Mouse (Mus musculus) retina, adult 2 months (tissue): ENCODE measurements around the gene Ostm1.

Experiments used
- DNase-seq: peaks from one replicate; pipeline ENCODE4 v3.0.0-alpha.2; 2012; ENCODE audit warnings: low read depth, low spot score

Ostm1 gene

DNA sequence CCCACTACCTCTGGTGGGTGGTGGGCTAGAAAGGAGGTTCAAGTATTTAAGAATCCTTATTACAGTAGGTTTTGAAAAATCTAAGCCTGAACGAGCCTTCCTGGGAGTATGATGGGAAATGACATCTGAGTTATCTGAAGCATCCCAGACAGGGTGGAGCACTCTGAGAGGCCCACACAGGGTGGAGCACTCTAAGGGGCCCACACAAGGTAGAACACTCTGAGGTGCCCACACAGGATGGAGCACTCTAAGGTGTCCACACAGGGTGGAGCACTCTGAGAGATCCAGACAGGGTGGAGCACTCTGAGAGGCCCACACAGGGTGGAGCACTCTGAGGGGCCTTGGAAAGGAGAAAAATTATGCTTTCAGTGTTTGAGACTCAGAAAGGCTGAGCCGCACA, 42.3 kb downstream of the Ostm1 start:
- DNase-seq, result no peak

DNA sequence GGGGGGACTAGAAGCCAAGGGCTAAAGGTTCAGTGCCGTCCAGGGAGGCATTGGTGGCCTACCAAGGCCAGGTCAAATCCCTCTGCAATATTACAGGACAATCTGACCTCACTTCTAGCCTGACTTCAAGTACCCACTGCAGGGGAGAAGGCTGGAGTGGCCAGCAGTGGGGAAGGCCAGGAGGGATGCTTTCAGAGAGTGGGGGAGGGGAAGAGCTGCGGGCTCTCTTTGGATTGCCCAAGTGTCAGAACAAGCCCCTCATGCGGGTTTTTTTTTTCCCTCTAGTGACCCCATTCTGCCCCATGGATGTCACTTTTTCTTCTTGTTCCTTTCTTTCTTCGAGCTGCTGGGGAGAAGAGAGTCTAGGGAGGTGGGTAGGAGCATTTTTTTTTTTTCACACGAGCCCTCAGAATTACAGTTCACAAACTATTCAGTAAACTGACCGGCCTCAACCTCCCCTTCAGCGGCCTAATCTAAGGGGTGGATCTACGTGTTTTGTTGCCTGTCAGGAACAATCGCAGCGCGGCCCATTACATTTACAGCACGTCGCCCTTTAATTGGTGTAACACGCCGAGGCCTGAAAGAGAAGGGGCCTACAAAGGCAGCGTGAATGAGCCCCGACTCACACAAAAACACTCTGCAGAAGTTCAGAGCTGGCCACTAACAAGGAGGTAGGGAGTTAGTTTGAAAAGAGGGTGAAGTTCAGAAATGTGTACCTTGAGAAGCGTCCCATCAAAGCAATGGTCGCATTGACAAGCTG, 47.2 kb downstream of the Ostm1 start:
- DNase-seq, result no peak

DNA sequence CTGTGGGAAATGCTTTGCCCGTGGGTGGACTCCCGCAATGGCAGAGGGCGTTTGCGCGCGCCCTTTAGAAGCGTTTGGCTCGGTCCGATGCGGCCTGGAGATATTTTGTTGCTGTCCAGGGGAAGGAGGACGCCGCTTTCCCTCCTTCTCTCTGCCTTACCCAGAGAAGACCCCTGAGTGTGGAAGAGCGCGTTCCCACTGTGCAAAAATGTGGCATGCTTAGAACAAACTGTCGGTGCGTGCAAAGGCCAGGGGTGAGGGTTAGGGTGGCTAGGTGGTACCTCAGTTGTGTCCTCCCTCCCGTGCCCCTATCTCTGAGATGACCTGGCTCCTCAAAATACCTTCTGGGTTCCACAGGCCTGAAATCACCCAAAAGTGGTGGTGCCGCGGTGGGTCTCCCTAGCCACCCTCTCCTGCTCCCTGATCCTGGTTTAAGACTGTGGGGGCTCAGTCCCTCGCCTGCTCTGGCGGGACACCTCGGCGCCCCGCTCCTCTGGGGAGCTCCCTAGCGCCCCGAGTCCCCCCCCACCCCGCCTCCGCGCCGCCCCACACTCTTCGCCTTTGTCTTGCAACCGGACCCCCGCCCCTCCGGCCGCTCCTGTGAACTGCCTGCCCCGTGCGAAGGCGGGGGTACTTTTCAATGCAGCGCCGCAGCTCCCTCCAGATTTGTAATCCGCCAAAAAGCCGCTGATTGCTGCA, 48.3 kb downstream of the Ostm1 start:
- DNase-seq, result no peak

DNA sequence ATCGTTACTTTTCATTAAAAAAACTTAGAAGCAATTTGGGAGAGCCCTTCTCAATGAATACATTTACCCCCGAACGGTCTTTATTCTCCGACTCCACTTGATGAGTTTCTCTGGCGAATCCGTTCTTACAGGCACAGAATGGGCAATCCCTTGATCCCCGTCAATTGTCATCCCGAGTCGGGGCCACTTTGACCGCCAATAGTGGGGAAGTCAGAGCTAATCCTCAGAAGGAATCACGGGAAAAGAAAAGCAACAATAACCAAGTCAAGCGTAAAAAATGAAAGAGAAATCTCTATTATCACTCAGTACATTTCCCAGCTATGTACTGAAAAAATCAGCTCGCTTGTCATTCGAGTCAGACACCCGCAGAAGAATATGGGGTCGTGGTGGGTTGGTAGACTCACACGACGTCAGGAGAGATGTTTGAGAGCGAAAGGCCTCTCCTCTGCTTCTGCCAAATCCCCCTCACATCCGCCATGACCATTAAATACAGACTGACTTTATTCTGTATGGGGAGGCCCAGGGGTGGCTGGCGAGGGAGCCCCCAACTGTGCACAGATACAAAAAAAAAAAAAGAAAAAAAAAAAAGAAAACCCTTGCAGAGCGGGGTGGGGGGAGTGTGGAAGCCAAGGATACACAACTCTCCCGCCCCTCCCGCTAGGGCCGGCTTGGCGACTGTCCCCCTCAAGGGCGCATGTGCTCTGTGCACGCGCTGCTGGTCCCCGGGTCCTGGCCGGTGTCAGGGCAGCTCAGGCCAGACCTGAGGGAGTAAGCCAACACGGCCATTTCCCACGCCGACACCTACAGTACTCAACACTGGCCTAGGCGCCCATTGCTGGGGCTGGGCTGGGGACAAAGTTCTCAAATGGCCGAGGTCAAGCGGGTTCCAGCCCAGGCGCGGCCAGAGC, 49.1 kb downstream of the Ostm1 start:
- no peak for DNase-seq

DNA sequence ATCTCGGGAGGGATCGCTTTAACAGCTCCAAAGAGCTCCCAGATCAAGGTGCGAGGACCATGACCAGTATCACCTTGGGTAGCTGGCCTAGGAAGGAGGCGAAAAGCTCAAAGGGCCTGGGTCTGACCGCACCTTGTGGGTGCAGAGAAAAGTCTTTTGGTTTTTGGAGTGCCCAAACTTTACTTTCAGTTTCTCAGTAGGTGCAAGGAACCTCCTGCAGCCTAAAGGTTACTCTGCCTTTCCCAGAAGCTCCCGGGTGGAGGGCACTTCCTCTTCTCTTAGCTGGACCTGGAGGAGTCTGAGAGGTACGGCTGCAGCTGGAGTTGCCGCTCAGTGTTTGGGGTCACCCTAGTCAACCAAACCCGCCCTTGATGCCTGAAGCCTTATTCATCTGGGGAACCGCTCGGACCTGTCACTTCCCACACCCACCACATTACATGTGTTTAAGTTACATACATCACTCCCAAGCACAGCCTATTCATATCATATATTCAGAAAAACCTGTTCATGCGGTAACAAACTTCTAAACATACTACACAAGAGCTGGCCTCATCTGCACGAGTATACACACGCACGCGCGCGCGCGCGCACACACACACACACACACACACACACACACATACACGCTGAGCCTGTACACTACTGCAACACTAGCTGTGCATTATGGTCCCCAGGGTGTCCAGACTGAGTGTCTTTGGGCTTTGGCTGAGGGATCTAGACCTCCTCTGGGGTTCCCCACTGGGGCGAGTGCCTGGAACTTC, 49.9 kb downstream of the Ostm1 start:
- no peak for DNase-seq

DNA sequence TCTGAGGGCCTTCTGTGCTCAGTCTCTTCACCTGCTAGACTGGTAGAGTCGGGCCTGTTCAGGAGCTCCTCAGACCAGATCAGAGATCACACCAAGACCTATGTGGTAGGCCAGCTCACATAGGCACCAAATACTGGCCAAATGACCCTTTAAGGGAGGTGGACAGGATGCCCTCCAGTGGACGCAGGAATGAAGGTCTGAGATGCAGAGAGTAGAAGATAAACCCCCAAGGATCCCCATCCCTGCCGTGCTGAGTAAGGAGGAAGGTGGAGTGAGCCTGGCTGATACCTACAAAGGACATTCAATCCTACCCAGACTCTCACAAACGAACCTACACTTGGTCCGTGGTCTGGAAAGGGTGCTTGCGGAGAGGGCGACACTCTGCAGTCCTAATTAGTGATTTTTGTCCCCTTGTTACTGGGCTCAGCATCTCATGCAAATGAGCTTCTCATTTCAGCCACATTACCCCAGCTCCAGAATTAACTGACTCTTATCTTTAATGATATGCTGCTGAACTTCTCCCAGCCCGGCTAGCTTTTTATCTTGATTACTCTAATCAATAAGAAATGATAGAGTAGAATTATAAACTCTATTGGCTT, 50.6 kb downstream of the Ostm1 start:
- no peak for DNase-seq

DNA sequence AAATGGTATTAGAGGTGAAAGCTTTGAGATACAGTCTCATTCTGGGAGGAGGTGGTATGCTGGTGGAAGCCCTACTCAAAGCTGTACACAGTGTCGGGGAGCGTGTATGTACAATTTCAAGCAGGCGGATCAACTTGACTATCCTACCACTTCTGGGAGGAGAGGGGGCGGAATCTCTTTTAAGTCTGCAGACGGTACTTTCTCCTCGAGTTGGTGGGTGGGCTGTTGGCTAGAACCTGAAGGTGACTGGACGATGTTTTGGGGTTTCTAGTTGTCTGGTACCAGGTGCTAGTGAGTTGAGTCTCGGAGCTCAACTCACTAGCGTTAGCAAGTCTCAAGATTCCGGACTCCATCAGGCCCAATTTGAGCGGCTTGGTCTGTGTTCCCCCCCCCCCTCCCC, 51.4 kb downstream of the Ostm1 start:
- no peak for DNase-seq

DNA sequence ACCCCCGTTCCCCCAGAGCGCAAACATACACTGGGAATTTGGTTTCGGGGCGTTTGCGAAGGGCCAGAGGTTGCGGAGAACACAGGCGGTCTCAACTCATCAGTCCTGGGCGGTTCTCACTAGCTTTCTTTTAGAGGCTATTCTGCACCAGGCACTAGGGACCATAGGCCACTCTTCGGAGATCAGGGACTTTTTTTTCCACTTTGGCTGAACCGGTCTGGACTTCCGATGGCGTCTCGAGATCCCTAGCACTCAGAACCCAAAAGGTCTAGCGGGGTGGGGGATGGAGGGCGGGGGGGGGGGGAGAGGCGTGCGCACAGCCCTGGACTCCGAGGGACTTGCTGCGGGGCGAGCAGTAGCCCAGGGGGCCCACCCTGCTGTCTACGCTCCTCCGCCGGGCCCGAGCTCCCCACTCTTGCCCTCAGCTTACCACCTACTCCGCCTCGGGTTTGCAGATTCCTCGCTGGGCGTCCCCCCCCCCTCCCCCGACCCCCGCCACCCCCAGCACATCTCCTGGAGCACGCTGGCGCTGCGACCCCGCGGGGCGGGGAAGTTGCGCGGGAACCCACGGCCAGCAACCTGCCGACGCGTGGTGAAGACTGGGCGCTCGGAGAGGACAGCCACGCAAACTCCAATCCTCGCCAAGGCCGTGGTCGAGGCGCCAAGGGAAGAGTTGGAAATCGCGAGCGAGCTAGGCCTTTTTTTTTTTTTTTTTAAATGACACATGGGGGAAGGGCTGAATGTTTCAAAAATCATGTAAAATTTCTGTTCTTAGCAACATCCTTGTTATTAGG, 52.1 kb downstream of the Ostm1 start:
- DNase-seq, result no peak

DNA sequence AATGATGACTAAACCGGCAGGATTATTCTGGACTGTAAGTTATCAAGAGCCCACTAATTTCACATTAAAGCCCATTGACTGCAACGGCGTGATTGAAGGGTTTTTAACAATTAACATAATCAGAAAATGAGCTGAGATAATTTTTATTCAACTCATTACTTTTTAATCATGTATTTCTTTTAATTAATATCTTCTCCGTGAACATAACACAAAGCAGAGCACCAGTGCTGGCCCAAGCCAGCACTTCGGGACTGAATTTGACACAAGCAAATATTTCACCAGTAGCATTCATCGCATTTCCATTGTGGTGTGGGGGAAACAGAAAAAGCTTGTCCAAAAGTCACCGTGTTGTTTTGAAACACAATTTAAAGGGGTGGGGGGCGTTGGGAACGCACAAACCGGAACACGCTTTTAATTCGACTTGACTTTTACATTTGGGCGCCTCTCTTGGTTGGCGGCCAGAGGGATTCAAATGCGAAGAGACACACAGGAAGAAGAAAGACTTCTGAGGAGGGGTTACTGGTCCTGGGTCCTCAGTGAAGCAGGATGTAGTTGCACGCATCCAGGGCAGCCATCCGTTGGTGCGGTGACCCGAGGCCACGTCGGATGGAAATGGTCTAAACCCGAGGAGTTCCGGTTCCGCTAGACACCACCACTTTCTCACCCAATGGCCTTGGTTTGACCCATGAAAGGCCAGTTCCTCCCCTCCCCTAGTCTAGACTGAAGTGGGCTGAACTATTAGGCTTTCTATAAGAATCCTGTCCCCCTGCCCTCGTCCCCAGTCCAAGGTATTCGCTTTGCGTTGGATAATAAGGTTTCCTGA, 52.9 kb downstream of the Ostm1 start:
- no peak for DNase-seq

DNA sequence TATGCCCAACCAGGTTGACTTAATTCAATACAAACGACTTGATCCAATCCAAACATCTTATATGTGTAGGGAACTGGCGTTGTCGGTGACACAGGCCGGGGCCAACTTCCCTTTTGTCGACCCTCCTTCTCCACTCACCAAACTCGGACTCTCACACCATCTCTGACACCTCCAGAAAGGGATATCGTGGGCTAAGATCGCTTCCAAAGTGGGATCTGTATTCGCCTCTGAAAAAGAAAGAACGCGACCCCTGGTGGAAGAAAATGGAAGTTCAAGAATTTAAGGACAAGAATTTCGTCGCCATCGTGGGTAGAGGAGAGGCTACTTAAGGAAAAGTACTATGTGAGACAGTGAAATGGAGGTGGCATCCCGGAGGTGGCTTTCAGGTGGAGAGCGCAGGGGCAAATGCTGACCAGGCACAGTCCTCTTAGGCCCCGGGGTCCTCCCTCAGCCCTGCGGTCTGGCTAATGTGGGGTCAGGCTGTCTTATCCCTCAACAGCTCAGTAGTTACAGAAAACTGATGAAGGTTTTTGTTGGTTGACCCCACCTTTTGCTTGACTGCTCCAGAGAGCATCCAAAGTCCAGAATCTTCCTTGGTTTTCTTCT, 53.7 kb downstream of the Ostm1 start:
- peak; percentile 57 for DNase-seq

DNA sequence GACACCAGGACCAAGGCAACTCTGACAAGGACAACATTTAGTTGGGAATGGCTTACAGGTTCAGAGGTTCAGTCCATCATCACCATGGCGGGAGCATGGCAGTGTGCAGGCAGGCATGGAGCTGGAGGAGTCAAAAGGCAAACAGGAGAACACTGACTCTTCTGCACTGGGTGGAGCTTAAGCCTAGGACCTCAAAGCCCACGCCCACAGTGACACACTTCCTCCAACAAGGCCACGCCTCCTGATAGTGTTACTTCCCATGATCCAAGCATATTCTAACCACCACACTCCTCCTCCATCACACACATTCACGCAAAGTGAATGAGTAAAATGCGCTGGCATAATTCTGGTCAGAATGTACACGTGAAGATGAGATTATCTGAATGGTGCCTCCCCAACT, 56.2 kb downstream of the Ostm1 start:
- no peak for DNase-seq

DNA sequence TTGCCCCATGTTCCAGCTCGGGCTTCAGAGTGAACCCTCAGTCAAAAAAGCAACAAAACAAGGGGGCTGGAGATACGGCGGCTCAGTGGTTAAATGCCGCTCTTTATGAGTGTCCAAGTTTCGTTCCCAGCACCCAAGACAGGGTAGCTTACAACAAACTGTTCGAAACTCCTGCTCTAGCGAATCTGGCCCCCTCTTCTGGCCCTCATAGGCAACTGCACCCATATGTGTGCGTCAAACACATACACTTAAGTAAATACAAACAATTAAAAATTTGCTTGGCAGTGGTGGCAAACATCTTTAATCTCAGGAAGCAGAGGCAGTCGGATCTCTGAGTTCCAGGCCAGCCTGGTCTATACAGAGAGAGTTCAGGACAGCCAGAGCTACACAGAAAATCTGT, 60.0 kb downstream of the Ostm1 start:
- no peak for DNase-seq

DNA sequence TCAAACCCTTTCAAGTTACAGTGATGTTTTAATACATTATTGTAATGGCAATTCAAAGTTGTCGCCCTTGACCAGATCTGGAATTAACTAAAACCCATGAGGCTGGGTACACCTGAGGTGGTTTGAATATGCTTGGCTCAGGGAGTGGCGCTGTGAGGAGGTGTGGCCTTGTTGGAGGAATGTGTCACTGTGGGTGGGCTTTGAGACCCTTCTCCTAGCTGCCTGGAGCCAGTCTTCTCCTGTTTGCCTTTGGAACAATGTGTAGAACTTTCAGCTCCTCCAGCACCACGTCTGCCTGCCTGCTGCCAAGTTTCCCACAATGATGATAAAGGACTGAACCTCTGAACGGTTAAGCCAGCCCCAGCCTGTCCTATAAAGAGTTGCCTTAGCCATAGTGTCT, 62.7 kb downstream of the Ostm1 start:
- DNase-seq, result no peak

DNA sequence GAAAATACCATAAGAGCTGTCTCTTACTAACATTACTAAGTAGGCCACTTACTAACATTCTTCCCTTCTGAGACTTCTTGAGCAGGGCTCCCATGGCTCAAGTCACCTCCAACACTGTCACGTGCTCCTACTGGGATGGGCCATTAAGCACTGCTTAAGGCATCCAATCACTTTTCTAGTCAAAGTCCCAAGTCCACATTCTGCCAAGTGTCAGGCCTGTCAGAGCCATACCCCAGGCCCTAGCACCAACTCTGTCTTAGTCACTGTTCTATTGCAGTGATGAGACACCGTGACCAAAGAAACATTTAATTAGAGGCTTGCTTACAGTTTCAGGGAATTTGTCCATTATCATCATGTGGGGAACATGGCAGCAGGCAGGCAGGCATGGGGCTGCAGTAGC, 78.3 kb downstream of the Ostm1 start:
- no peak for DNase-seq

DNA sequence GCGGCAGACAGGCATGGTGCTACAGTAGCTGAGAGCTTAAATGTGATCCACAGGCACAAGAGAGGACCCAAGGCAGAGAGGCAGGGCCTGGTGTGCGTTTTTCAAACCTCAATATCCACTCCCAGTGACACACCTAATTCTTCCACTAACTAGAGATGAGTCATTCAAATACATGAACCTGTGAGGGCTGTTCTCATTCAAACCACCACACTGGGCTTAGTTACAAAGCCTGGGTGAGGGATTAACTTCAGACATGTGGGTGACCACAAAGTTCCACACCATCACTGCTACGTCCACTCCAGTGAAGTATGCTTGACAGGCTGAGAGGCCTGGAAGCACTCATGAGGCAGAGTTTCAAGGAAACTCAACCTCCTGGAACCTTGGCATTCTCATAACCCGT, 86.3 kb downstream of the Ostm1 start:
- no peak for DNase-seq

DNA sequence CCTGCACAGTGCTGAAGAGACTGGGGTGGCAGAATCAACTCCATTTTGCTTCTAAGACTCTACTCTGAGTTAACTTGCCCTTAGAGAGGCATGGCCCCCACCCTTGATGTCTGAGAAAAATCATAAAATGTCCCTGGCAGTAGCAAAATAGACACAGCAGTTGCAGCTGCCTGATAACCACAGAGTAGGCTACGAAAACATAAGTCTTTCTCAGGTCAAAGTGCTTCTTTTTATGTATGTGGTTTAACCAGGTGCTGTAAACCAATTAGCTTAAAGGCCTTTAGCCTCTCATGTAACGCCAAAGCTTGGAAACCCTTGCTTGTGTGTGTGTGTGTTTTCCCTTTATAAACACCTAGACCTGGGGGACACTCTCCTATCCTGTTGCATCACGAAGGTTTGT, 89.2 kb downstream of the Ostm1 start:
- DNase-seq, result no peak

DNA sequence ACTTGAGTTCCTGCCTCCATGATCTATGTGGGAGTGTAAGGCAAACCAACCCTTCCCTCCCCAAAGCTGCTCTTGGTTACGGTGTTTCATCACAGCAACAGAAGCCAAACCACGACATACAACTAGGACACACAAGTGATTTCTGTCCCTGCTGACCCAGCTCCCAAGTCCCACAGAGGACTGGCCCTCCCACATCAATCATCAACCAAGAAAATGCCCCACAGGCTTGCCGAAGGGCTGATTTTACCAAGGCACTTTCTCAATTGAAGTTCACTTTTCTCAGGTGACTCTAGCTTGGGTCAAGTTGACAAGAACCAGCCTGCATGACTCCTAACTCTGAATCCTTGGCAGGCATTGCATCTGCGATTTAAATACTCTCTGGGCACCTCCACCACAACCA, 91.9 kb downstream of the Ostm1 start:
- no peak for DNase-seq

DNA sequence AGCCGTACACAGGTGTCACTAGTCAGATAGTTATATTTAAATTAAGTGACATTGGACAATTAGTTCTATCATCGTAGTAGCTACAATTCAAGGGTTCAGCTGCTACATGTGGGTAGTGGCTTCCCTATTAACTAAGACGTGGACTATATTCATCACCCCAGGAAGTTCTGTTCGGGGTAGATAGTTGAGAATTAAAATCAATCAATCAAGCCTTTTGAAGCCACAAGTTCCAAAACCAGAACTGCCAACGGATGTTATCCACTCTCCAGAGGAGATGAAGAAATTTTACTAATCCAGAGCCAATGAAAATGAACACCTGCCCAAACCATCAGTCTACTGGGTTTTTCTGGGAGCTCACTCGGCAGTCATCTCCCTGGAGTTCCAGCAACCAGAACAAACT, 94.7 kb downstream of the Ostm1 start:
- DNase-seq, result no peak

DNA sequence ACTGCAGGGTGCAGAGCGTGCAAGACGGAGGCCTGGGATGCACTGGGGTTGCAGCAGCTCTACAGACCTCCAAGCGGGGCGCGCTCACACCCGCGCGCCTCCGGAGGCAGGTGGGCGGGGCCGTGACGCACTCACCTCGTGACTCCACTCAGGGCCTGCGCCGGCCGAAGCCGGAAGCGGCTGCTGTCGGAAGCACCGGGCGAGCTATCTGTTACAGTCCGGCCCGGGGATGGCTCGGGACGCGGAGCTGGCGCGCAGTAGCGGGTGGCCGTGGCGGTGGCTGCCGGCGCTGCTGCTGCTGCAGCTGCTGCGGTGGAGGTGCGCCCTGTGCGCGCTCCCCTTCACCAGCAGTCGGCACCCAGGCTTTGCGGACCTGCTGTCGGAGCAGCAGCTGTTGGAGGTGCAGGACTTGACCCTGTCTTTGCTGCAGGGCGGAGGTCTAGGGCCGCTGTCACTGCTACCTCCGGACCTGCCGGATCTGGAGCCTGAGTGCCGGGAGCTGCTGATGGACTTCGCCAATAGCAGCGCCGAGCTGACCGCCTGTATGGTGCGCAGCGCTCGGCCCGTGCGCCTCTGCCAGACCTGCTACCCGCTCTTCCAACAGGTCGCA, 95.2 kb downstream of the Ostm1 start:
- peak; percentile 71 for DNase-seq
